Mouse (Mus musculus) CH12.LX (cell line): Measurements from ENCODE around the gene Arhgap45.

Source experiments
- CTCF ChIP-seq, 2 experiments: IDR thresholded peaks in 1 of 2; conservative IDR thresholded peaks in 1 of 2; 2 replicates each; pipeline ENCODE4 v1.5.1; 2011 to 2012; ENCODE audit warnings: low read depth in 2 of 2, low read length in 2 of 2, improper control_type of control experiment in 1 of 2, inconsistent platforms in 1 of 2, mild to moderate bottlenecking in 1 of 2, moderate library complexity in 1 of 2
- E2F4 ChIP-seq: IDR thresholded peaks from 2 replicates; pipeline ENCODE4 v1.6.1; 2011; ENCODE audit warnings: low read depth, low read length, improper control_type of control experiment; ENCODE audit not compliant: insufficient replicate concordance
- IRF4 ChIP-seq: IDR thresholded peaks from 2 replicates; pipeline ENCODE4 v1.6.1; 2014; ENCODE audit warnings: low read depth, mild to moderate bottlenecking, inconsistent platforms, low read length, improper control_type of control experiment
- MAFK ChIP-seq: IDR thresholded peaks from 2 replicates; pipeline ENCODE4 v1.6.1; 2011; ENCODE audit warnings: low read length, improper control_type of control experiment; ENCODE audit not compliant: insufficient replicate concordance
- MAX ChIP-seq: IDR thresholded peaks from 2 replicates; pipeline ENCODE4 v1.6.1; 2011; ENCODE audit warnings: low read length, improper control_type of control experiment
- NRF1 ChIP-seq: IDR thresholded peaks from 2 replicates; pipeline ENCODE4 v1.6.1; 2014; ENCODE audit warnings: low read depth, mild to moderate bottlenecking, inconsistent platforms, low read length, improper control_type of control experiment, moderate library complexity
- POLR2A ChIP-seq: IDR thresholded peaks from 2 replicates; pipeline ENCODE4 v1.6.1; 2011; ENCODE audit warnings: low read depth, mild to moderate bottlenecking, improper control_type of control experiment, low read length
- UBTF ChIP-seq: IDR thresholded peaks from 2 replicates; pipeline ENCODE4 v1.6.1; 2012; ENCODE audit warnings: low read depth, mild to moderate bottlenecking, inconsistent platforms, low read length, improper control_type of control experiment, moderate library complexity
- ZNF384 ChIP-seq: IDR thresholded peaks from 2 replicates; pipeline ENCODE4 v1.6.1; 2012; ENCODE audit warnings: low read depth, low read length, improper control_type of control experiment, inconsistent platforms

GRCm38 (mm10) chr10:79989272-79989786 is 27.1 kb upstream of the Arhgap45 start:
- TF ChIP-seq CTCF (conservative IDR thresholded peaks at IDR 0.05 in 1 of 2, IDR thresholded peaks at IDR 0.05 in 1 of 2; ENCODE audit: low read depth in 2 of 2, low read length in 2 of 2) = no peak
- no peak for TF ChIP-seq POLR2A
- TF ChIP-seq UBTF = no peak
- no peak for TF ChIP-seq MAFK
- TF ChIP-seq MAX = no peak
- no peak for TF ChIP-seq ZNF384
- TF ChIP-seq IRF4 = no peak
- no peak for TF ChIP-seq E2F4
- TF ChIP-seq NRF1 = no peak
